Mouse (Mus musculus) MN1 (cell line): ENCODE results near the gene Cdc25a.
A peak's percentile ranks its signal among the peaks of the same experiment; 100 is the strongest.

Experiments used
- DNase-seq: peaks from one replicate; pipeline ENCODE4 v3.0.0-alpha.2; 2016; ENCODE audit warnings: low spot score

Cdc25a gene

DNA sequence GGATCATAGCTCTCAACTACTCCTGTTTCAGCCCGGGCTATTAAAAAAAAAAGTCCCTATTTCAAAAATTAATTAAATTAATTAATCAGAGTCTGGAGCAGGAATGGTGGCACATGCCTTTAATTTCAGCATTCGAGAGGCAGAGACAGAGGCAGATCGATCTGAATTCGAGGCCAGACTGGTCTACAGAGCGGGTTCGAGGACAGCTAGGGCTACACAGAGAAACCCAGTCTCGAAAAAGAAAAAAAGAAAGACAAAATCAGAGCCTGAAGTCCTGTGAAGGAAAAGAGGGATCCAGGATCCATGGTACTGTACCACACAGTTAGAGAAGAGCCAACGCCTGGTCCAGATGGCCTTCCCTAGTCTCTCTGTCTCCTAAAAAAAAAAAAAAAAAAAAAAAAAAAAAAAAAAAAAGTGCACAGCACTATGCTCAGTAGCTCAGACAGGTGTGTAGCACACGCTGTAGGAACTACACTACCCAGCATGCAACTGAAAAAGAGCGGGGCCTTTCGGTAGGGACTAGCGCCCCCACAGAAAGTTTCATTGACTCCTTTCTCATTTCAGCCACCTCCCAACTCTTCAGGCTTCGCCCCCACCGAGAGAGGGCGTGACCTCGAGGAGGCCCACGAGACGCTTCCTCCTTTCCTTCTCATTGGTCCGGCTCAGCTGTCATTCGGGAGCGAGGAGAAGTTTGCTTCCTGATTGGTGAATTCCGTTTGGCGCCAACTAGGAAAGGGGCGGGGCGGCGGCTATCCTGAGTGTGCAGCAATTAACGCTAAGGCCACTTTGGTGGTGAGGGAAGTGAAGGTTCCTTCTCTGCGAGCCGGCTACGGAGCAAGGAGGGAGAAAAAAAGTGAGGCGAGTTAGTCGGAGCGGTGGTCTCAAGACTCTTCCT, at the start of gene Cdc25a:
Gene Cdc25a, plus strand, starts transcription at position 783 of the 895 bp plus-strand sequence.
- peak; percentile 98 for DNase-seq

DNA sequence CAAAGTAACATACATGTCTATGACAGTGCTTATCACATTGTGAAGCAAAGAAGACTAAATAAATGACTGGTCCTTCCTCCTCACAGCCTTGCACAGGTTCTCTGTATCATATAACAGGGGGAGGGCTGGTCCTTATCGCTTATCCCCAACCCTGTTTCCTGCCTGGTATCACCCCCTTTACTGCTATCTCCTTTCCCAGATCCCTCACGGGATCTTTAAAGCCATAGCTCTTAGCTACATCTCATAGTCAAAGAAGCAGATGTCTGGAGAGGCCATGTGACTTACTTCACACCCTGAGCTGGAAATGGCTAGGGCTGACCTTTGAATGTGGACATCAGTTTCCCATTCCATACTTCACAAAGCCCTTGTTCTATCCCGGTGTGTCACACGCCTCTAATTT, 49.6 kb upstream of the Cdc25a start:
- no peak for DNase-seq

DNA sequence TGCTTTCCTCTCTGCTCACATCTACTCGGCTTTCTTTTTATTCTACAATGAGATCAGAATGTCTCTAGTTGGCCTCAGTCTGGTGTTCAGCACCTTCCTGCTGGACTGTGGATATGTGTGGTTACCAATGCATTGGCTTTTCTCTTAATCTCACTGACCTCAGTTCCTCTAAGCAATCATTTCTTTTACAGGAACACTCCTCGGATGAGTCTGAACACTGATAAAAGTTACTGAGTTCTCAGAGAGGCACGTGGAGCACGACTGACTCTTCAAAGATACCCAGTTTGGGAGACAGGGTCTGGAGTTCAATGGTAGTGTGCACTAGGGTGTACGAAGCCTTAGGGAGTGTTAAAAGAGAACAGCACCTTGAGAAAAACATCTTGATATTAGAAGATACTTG, 49.2 kb upstream of the Cdc25a start:
- DNase-seq = no peak

DNA sequence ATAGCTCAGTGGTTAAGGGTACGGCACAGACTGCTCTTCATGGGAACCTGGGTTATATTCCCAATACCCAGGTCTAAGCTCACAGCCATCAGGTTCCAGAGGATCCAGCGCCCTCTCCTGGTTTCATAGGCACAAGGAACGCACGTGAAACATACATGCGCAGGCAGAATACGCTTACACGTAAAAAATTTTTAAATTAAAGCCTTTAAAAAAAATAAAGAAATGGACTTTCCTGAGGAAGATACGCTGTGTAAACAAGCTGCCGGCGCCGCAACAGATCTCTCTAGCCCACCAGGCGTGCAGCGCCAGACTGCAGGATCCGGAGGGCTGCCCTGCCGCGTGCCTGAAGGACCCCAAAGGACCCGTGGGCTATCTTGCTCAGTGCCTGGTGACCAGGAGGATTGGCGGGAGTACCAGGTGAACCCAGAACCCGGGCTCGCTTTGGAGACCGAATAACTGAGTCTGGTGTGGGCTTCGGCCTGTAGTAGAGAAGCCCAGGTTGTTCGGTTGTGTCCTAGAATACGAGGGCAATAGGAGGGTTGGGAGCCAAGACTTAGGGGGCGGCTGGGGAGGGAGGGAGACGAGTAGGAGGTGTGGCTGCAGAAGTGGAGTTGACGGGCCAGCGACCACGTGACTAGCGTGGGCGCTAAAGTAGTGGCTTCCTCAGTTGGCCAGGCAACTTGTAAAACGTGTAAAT, 42.8 kb upstream of the Cdc25a start, which contains the start of gene Nme6:
Gene Nme6, plus strand, starts transcription at position 359 of the 697 bp plus-strand sequence.
- peak; percentile 86 for DNase-seq

DNA sequence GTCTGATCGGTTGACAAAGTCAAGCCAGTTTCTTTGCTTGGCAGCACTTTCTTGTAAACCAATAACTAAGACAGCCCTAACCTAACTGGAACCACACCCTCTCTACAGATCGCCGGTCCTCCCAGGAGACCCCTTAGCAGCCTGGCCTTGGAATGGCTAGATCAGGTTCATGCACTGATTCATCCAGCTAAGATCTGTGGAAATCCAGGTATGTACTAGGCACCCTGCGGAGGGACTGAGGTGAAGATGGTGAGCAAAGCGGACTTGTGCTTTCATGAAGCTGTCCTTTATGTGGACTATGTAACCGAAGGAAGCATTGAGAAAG, 42.3 kb upstream of the Cdc25a start:
- no peak for DNase-seq

DNA sequence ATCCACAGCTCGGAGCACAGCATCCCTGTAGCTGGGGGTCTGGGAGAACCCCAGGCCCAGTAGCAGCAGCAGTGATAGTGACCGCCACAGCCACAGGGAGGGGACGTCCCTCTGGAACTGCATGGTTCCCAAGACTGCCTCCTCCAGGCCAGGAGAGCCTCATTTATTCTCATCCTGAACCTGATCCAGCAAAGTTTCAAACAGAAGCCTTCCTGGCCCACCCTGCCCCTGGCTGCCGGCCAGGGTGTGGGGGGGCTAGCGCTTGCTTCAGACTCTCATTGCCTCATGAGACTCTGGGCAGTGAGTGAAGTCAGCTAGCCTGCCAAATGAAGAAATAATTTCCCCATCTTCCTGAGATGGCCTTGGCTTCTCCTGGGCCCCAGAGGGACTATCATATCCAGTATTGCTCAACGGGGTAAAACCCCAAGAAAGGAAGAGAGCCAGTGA, 26.0 kb upstream of the Cdc25a start, which contains the start of gene Camp:
Gene Camp, minus strand, starts transcription at position 306 of the 447 bp plus-strand sequence.
- peak; percentile 33 for DNase-seq

DNA sequence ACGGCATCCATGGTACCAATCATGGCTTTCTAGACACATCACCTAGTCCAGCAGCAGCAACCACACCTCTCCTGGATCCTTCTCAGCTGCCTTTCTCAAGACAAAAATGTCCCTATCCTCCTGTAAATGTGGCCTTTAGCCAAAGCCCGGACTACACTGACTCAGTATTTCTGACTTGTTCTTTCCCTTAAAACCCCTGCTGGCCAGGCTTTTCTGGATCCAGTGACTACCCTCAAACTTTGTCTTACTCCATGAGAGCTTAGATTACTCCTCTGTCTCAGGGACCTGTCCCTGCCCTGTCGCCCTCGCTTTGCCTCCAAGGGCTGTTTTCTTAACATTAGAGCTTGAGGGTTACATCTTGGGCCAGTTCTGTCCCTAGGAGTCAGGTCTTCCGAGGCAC, 25.3 kb upstream of the Cdc25a start:
- DNase-seq = no peak

DNA sequence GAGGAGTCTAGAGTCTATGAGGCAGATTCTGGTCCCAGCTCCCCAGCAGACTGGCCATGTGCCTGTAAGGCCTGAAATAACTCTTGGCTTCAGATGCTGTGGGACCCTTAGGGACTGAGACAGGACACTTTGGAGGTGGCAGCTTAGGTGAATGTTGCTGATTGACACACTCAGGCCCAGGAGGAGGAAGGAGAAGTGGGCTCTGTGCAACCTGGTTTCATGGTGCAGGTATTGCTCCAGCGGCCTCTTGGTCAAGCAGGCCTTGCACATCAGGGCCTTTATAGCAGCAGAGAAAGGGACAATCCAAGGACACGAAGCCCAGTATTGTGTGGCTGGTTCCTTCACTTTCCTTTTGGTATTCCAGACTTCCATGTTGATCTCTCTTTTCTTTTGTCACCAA, 21.0 kb upstream of the Cdc25a start:
- no peak for DNase-seq

DNA sequence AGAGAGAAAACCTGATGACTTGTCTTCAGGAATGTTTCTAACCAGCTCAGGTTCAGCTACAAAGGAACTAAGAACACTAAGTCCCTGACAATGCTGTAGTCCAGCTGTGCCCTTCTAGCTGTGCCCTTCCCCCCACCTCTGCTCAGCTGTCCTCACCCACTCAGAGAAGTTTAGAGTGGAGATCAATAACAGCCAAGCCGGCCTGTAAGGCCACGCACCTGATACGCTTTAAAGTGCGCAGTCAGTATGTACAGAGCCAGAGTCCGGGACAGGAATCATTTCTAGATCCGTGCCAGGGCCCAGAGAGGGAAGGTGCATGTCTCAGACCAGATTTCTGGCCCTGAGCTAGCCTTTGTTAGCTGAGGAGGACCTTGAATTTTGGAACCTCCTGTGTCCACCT, 19.4 kb upstream of the Cdc25a start:
- DNase-seq = no peak

DNA sequence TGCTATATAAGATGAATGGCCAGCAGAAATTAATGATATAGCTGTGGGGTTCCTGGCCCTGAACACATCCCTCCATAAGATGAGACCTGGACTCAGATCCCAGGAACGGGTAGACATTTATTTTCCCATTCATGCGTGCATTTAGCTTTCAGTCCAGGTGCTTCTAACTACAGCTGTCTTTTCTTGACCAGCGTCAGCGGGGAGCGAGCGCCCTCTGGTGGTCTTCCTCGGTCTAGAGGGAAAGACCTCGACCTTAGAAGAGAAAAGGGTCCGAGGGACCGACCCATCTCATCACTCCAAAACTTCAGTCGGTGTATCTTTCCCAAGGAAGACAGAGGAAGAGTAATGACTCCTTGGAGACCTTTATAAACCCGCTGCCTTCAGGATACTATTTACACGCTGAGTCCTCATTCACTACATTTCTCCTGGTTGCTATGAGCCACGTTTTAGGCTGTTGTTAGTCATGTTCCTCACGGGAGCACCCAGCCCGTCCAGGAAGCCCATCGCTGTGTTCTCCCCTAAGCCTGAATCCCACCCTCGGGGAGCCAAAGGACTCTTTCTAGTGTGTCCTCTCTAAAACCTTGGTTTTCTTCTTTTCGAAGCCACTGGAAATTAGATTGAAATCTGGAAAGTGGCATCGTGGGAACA, 12.9 kb upstream of the Cdc25a start:
- DNase-seq = peak; percentile 85

DNA sequence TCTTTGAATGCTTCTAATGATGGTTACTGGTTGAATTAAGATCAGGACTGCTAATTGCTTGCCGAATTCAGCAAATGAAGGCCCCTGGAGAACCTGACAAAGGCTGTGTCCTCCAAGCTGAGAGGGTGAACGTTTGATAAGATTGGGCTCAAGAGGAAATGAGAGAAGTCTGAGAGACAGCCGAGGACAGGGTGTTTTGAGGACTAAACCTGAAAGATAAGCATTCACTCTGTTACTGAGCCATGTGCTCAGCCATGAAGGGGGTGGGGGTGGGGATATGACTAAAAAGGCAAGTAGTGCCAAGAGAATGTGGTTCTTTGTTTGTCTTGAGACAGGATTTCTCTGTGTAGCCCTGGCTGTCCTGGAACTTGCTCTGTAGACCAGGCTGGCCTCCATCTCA, 12.3 kb upstream of the Cdc25a start:
- peak; percentile 35 for DNase-seq

DNA sequence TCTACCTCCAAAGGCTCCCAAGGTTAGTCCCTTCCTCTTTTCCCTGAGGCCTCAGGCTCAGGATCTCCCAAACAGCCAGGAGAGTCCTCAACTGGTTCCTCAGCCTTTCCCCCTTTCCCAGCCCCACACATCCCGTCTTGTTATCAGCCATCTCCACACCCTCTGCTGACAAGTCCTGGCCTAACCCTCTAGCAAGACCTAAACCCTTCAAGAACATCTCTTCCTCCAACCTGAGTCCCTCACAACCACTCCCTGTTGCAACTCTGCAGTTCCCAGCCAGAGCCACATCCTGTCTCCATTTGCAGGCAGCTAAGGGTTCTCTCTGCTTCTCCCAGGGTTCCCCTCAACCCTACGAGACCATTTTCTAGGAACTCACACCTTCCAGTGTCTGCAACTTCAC, 9.2 kb upstream of the Cdc25a start:
- no peak for DNase-seq

DNA sequence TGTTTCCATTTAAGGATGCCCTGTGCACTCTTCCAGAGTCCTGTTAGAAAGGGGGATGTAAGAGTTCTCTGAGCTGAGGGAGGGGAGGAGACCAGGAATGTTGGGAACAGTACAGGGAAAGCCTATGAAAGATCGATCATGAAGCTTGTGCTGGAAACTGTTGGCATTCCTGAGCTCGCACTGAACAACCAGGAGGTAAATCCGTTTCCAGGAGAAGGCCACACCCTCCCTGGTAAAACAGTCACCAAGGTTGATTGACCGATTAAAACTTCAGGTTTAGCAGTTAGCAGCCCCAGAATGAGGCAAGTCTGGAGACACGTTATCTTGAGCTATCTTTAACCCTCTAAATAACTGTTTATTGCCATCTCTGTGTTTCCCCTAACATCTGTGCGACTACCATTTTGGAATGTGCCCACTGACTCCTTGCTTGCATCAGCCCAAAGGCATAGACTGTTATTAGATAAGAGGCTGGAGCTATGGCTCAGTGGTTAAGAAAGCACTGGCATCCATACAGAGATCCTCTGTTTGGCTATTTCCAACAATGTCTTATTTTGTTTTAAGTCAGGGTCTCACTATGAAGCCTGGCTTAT, 4.3 kb upstream of the Cdc25a start:
- no peak for DNase-seq

DNA sequence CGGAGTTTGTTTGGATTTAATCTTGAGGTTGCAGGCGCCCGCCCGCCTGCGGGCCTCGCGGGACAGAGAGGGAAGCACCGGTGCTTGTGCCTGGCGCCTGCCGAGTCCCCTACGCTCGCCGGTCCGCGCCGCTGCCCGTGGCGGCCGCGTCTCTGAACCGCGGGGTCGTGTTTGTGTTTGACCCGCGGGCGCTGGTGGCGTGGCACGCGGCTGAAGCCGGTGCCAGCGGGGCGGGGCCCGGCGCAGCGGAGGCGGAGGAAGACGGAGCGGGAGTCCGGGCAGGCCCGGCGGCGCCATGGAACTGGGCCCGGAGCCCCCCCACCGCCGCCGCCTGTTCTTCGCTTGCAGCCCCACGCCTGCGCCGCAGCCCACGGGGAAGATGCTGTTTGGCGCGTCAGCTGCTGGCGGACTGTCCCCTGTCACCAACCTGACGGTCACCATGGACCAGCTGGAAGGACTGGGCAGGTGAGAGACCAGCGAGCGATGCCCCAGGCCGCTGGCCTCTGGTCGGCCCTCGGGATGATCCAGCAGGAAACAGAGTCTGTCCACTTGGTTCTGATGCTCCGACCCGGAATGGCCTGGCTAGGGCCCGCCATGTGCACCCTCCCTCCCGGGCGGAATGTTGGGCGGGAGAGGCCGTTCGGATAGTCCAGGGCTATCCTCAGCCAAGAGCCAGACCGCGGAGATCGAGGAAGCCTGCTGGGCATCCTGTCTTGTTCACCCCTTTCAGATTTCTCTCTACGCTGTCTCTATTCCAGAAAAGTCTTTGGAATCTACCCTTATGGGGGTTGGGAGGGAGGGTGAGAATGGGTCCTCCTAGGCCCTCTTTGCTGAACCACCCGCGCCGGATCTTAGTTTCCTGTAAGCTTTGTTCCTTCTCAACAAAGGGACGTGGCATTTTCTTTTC, 569 bp downstream of the Cdc25a start:
- peak; percentile 34 for DNase-seq

DNA sequence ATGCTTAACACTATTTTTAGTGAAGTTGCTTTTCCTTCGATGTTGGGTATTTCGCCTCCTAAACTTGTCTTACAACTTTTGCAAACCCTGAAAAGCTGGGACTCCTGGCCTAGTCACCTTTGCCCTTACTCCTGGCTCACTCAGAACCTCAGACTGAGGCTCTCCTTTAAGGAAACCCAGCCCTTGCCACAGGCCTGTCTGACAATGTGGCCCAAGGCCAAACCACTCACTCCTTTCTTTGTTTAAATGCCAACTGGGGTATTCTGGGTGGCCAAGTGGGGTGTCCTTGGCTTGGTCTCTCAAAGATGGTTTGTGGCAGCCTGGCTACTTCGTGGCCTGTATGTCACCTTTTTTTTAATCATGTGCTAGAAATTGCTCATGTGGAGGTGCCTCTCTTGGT, 1.4 kb downstream of the Cdc25a start:
- peak; percentile 28 for DNase-seq

DNA sequence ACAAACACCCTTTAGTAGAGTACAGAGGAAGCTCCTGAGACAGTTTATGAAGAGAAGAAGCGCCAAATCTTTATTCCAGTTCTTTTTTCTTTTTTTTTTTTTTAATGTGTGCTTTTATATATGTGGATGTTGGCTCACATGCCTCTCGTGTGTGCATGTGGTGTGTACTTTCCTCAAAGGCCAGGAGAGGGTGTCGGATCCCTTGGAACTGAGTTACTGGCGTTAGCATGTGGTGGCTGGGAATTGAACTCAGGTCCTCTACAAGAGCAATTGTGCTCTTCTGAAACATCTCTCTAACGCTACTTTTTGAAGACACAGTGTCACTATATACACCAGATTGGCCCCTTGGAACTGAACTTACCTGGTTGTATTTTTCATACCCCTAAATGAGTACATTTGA, 2.3 kb downstream of the Cdc25a start:
- no peak for DNase-seq

DNA sequence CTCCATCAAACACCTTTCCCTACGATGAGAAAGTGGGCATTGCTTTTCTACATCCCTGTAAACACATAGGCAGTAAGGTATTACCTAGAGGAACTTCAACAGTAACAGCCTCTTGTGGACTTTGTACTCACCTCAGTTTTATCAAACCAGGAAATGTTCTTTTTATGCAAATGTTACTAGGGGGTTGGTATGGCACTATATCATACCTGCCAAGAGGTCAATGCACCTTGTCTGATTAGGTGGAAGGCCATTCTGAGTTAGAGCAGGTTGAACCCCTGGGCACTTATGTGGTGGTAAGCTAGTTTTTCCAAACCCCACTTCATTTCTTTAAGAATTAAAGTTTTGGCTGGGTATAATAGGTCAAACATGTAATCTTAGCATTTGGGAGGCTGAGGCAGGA, 3.9 kb downstream of the Cdc25a start:
- DNase-seq = no peak

DNA sequence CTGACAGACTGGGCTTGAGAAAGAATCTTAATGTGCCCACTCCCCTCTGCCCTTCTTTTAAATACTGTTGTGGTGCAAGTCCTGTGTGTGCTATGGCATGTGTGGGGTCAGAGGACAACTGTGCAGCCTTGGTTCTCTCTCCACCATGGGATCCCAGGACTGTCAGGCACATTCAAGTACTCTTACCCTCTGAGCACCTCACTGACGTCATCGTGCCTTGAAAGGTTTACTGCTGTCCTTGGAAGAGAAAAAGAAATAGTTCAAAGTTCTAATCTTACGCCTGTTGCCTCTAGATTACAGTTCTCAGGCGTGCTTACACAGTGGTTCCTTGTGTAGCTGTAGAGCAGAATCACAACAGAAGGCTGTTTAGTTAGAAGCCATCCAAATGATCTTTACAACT, 10.9 kb downstream of the Cdc25a start:
- no peak for DNase-seq

DNA sequence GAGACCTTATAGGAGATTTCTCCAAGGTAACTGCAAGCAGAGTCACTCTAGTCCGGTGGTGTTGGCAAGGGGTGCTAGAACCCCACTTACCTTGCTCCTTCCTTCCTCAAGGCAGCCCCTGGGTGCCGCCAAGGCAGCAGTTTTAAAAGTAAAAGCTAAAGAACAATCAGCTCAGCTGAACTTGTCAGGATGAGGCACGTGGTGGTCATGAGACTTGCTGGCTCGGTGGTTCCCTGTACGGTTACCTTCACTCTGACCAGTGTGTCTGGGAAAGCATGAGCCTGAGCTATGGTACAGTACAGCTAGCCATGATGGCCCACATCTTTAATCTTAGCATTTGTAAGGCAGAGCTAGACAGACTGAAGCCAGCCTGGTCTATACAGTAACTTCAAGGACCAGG, 11.9 kb downstream of the Cdc25a start:
- DNase-seq = no peak

DNA sequence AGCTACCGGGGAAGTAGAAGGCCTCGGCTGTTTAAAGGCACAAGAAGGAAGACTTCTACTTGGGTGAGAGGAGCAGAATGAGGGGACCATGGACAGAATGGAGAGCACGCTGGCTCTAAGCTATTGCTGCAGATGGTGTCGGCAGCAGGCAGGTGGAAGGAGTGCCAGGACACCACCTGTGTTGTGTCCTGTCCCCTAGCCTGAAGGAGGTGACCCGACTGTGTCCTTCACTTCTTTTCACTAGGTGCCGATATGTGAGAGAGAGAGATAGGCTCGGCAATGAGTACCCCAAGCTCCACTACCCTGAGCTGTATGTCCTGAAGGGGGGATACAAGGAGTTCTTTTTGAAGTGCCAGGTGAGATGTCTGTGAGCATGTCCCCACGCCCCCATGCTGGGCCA, 16.1 kb downstream of the Cdc25a start:
- no peak for DNase-seq

DNA sequence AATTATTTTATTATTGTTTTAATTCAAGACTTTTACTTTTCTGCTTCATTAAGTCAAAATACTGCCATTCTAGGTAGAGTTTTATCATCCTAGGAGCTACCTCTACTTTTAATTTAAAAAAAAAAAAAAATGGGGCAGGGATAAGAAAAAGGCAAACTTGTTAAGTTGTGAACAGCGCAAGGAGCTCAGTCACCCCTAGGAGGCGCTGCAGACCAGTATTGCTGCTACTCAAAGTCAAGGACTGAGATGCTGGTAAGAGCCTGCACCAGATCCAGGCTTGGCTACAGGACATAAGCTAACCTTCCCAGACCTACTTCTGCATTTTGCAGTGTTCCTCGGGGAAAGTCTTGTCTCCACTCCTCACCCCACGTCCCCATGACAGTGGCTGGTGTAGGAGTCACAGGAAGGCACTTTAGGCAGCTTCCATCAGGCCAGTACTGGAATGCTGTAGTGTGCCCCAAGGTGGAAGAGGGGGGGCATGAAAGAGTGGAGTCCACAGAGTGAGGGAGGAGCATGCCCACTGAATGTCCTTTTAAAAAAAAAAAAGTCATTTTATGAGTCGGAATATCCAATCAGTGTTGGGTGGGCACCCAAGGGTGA, 17.4 kb downstream of the Cdc25a start:
- peak; percentile 88 for DNase-seq
